Mouse (Mus musculus): ENCODE measurements around the gene Rasl11b.

GRCm38 (mm10) chr5:74198446-74198845 lies 3.4 kb downstream of the Rasl11b start:
- TF ChIP-seq CTCF (IDR thresholded peaks at IDR 0.05; ENCODE audit: extremely low read depth, insufficient read depth, low read length) (no peak), POLR2A (IDR thresholded peaks at IDR 0.05; ENCODE audit: extremely low read depth, insufficient read depth, low read length) (no peak)

Measured in cortical plate, adult 2 months (tissue).